Mouse (Mus musculus) large intestine, adult 2 months (tissue): ENCODE data around the gene Bach1. TPM values are rescaled to one million over a fixed set of nuclear protein-coding genes. Genes with fewer than 3 reads are reported as not detected.

ENCODE experiments used
- DNase-seq: peaks from one replicate; pipeline ENCODE4 v3.0.0-alpha.2; 2012; ENCODE audit warnings: low read depth, low spot score
- WGBS: fragments of 180-500 bp; shearing (Covaris S2); methylation state at CpG from one replicate; pipeline ENCODE4 v1.1.7; 2018; 5-methylcytosine and 5-hydroxymethylcytosine counted together
- polyA plus RNA-seq: library from polyadenylated mRNA; depleted of rRNA; stranded (reverse); fragments of >200 nt; gene quantifications from 2 replicates; pipeline ENCODE4 v1.2.3, GENCODE M21; 2012

Gene Bach1
- polyA plus RNA-seq, 1 experiment: 13.7 TPM

DNA sequence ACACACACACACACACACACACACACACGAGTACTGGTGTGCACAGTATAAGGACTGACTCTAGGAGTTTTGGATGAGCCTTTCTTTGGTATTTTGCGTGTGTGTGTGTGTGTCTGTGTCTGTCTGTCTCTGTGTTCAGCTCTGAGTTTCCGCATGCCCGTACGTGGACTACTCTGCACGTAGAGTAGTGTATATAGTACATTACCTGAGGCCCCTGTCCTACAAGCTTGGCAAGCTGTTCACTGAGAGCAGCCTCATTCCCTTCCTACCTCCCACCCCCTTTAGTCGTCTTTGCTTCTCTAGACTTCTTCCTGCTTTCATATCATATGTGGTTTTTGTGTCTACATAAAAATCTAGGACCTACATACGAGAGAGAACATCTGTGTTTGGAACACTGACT lies 30.0 kb downstream of the Bach1 start:
- 90% methylated on average over 8 of the region's 8 CpGs for WGBS
- no peak for DNase-seq

DNA sequence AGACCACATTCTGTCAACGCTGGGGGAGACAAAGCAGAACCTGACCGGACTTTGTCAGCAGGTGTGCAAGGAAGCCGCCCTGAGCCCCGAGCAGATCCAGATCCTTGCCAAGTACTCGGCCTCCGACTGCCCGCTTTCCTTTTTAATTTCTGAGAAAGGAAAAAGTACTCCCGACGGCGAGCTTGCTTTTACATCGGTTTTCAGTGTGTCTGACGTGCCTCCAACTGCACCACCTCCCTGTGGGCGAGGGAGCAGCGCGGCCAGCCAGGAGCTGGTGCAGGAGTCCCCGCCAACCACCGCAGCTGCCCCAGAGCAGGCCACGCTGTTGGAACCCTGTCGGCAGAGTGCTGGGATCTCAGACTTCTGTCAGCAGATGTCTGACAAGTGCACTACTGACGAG lies 30.7 kb downstream of the Bach1 start:
- DNase-seq: no peak
- 91% methylated on average over 20 of the region's 20 CpGs for WGBS

DNA sequence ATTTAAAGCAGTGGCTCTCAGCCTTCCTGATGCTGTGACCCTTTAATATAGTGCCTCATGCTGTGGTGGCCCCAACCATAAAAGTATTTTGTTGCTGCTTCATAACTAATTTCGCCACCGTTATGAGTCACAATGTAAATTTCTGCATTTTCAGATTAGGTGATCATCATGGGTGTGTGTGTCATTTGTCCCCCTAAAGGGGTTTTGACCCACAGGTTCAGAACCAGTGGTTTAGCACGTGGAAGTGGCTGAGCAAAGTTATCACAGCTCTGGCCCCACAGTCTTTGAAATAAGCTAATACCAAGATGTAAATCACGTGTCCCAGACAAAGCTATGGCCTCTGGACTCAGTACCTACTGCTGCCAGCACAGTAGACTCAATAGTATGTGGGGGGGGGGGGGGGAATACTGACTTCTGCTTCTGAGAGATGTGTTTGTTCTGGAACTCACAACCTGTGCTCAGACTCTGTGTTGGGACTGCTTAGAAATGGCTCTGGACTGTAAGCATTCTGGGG lies 36.2 kb downstream of the Bach1 start:
- WGBS: 77% methylated on average over 4 of the region's 4 CpGs
- DNase-seq: no peak

DNA sequence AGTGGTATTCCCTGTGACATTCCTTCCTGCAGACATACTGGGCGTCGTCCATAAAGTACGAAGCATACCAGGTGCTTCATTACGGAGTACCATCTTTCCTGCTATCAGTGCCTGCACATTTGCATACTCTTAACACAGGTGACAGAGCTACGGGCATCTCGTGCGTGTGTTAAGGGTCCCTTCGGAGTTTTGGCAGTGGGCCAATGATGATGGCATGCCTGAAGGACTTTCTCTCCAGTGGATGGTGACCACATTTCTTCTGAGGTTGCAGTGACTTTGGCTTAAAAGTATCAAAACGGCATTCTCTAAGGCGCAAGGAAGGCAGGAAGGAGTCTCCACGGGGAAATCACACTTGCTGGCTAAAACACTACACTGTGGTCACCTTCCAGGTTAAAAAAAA lies 37.4 kb downstream of the Bach1 start:
- 78% methylated on average over 11 of the region's 11 CpGs for WGBS
- DNase-seq: no peak

DNA sequence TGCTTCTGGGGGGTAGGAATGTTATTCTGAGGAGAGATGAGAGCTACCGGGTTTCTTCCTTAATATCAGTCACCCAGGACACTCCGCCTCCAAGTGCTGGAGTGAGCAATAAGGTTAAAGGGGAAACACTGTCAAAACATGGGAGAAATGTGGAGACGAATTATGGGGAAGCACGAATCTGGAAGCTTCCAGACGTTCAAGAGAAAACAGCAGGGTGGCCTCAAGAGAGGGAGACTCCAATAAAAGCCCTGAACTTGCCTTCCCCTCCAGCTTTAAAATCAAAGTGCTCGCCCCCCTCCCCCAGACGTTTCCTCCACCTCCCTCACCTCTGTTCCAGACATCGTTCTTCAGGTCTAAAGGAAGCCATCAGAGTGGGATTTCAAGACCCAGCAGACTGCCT lies 38.6 kb downstream of the Bach1 start:
- no peak for DNase-seq
- 67% methylated on average over 8 of the region's 8 CpGs for WGBS

DNA sequence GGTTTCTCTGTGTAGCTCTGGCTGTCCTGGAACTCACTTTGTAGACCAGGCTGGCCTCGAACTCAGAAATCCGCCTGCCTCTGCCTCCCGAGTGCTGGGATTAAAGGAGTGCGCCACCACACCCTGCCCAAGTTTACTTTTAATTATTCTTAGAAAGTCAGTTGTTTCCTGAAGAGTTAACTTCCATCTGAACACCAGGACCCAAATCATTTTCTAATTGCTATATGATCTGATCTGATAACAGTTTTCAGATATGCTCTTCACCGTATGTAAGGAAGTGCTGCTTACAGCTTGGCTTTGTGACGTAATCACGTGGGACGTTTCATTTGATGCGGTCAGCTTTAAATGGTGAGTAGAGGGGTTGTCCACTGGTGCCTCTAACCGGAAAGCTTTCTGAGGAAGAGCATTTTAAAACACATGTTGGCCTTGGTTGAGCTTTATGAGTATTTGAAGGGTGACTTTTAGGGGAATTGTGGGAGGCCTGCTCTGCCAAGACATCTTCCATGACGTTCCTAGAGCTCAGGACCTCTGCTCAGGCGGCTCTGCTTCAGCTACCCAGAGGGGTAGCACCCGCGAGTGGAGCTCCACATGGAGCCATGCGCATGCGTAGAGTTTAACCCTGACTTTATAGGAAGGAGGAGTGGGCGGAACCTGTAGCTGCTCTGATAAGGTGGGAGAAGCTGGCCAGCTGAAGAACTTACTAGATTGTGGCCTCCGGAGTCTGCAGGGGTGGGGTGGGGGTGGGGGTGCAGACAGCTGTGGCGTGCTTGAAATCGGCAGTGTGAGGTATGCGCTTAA lies 39.3 kb downstream of the Bach1 start:
- DNase-seq: no peak
- 82% methylated on average over 21 of the region's 21 CpGs for WGBS

DNA sequence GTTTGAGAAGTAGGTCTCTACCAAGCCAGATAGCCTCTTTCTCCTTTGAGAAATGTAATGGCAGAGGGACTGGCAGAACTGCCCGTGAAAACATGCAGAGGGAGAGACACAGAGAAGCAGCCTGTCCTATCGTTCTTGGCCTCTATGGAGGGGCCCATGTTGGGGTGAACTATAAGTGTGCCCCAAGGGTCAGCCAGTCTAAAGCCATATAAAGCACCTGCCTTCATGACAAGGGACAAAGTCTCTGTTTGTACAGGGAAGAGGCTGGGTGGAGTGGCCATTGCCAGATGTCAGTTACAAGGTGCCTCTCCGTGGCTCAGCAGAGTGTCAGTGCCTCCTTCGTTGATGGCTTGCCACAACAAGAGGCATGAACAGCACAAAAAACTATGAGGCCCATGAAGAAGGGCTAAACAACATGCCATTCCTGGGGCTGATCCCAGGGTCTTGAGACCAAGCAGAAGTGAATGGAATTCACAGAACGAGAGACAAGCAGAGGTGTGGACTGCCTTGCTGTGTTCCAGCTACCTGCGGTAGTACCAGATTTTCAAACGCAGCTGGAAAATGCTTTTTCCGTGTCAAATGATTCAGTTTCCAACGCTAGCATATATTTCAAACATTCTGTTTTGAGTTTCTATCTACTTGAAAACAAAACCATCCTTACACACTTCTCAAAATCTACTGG lies 42.4 kb downstream of the Bach1 start:
- WGBS: 33% methylated on average over 9 of the region's 9 CpGs

DNA sequence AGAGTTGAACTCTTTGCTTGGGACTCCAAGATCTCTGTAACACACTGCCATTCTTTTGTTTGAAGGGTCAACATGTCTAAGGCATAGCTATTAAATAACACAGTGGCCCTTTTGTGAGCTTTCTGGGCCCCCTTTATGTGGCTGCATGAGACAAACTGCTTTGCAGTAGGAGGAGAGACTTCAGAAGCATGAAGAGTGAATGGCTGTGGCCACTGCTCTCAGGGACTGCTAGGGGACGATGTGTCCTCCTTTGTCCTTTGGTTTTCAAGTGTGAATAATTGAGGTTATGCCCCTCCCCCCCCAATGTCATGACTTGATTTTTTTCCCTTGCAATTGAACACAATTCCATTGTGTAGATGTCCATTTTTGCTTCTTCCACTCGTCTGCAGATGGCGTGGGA lies 44.9 kb downstream of the Bach1 start:
- 90% methylated on average over 3 of the region's 3 CpGs for WGBS
- no peak for DNase-seq

More for the DNA sequence above, 42.4 kb downstream of the Bach1 start:
- peak; percentile 76 for DNase-seq

DNA sequence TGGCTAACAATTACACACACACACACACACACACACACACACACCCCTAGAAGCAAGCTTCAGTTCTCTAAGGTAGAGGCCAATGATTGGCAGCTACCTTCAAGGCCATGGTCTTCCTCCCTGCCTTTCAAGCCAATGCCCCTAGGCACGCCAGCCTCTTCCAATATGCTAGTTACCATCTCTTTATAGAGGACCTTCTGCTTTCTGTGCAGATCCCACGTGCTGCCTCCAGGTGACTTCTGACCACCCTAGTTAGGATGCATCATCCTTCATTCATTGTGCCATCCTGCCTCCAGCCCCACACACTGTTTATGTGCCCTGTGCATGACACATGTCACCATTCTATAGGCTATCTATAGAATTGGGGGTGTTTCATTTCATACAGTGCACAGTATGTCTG lies 45.6 kb downstream of the Bach1 start:
- no peak for DNase-seq
- 93% methylated on average over 2 of the region's 2 CpGs for WGBS

DNA sequence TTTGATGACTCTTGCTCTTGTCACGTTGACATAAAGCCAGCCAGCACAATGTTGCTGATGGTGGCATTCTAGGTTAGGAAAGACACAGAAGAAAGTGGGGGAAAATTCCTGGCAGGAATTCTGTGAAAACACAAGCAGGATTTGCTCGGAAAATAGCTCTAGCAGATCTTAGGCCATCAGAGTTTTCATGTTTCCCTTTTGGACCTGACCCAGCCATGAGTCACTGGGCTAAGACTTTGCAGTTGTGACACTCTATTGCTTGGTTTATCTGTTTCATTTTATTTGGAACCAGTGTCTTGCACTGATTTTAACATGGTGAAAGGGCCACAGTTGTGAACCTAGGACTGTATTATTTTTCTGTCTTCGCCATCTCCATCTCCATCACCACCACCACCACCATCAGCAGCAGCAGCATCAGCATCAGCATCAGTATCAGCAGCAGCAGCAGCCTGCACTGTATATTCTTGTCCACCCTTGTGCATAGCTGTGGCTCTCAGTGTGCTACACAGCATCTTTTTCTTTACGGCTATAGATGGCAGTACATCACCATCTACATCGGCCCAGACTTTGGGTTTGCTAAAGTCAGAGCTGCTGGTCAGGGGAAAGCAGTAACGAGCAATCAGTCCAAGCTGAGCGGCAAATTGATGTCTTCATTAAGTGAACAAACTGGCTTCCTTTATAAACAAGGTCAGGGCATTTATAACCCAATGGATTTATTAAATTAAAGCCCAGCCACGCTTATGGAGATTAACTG lies 46.6 kb downstream of the Bach1 start:
- WGBS: 77% methylated on average over 8 of the region's 8 CpGs
- no peak for DNase-seq

DNA sequence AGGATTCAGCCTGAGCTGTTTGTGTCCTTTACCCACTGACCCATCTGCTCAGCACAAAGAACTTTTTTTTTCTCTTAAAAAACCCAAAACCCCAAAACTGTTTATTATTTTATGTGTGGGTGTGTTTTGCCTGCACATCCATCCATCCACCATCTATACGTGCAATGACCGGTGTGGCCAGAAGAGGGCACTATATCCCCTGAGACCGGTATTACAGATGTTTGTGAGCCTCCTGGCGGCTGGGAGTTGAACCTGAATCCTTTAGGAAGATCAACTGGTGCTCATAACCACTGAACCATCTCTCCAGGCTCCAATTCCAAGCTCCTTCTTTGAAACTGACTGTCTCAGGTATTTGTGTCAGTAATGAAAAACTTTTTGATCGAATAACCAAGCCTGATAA lies 48.0 kb downstream of the Bach1 start:
- WGBS: 19% methylated on average over 5 of the region's 5 CpGs
- peak; percentile 67 for DNase-seq

DNA sequence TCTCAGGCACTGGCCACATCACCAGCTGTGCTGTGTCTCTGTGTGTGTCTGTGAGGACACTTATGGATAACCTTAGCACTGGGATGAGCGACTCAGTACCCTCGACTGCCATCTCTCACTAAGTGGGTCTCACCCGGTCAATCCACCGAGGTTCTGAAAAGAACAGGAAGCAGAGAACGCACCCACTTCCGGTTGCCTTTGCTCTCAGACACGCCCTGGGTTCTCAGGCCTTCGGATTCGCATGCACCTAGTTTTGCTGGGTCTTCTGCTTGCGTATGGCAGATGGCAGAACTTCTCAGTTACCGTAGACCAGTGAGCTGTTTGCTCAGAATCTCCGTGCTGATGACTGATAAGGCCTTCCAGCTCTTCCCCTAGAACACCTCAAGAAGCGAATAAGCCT lies 52.5 kb downstream of the Bach1 start:
- WGBS: 81% methylated on average over 13 of the region's 13 CpGs
- no peak for DNase-seq

DNA sequence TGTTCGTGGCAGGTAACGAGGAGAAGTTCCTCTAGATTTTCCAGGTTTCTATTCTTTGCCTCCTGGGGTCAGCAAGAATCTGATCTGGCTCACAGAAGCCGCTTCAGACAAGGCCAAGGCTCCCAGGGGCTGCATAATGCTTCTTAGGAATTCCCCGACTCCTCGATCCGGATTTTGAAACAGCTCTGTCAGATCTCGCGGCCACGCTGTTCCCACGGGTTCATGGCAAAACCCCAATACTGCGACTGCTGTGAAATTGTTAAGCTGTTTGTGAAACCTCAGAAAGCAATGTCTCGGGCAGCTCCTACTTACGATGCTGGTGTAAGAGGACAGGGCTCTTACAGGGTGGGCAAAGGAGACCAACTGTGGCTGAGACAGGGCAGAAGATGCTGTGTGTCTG lies 53.7 kb downstream of the Bach1 start:
- WGBS: 77% methylated on average over 13 of the region's 13 CpGs
- DNase-seq: no peak

DNA sequence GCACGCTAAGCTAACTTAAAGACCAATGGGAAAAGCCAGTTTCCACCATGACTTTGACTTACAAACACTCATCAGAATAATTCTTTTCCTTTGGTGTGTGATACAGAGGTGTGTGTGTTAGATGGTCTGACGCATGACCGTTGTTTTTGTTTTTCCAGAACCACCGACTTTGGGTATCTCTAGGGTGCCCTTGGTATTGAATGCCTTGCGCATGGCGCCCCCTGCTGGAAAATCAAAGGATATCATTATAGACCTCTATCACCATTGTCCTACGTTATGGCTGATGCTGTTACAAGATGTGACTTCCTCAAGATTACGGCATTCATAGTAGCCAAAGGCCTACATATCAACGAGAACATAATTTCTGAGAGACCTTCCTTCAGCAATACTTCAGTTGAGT lies 56.1 kb downstream of the Bach1 start:
- no peak for DNase-seq
- WGBS: 39% methylated on average over 9 of the region's 9 CpGs

DNA sequence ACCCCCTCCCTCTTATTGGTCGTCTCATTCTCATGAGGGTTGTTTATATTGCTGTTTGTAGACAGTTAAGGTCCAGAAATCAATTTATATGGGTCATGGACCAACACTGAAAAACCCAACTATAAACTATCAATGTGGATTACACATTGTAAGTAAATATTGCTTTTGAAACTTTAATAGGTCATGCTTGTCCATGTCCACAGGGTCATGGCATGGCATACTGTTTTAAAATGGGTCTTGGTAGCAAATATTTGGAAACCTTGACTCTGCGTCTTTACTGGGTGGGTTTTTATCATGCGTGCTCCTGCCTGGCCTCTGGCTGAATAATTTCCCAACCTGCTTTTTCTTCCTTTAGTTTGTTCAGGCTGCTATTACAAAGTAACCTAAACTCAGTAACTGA lies 57.2 kb downstream of the Bach1 start:
- no peak for DNase-seq
- 62% methylated on average over 3 of the region's 3 CpGs for WGBS

DNA sequence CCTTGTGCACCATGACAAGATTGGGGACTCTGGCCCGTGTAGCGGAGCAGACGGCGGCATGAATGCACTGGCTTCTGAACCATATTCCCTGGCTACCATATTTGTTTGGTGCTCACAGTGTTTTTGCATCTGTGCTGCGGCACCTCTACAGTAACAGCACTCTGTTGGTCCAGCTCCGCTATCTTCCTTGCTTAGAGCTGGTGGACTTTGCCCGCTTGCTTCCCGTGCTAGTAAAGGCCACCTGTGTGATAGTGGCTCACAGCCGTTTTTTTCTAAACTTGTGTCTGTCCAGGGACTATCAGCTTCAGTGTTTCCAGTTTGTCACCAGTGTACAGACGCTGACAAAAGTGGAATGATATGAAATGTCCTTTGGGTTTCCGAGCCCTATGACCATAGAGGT lies 59.3 kb downstream of the Bach1 start:
- DNase-seq: no peak
- WGBS: 62% methylated on average over 11 of the region's 11 CpGs

DNA sequence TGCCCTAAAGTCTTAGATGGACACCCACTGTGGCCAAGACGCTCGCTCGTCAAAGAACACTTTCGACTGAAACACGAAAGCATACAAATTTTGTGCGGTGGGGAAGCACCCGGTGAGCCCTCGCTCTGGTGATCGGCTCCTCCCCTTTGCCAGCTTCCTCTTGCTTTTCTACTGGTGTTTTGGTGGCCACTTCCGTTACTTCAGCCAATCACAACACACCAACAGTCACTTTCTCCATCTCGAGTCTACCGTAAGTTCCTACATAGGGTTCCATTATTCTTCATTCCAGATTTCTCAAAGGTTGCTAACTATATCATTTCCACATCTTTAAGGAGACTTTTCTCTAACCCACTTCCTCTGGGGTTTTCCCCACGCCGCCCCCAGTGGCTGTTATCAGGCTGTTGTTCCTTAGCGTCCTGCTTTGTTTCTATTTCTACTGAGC lies 65.9 kb downstream of the Bach1 start:
- DNase-seq: no peak
- 85% methylated on average over 15 of the region's 15 CpGs for WGBS

DNA sequence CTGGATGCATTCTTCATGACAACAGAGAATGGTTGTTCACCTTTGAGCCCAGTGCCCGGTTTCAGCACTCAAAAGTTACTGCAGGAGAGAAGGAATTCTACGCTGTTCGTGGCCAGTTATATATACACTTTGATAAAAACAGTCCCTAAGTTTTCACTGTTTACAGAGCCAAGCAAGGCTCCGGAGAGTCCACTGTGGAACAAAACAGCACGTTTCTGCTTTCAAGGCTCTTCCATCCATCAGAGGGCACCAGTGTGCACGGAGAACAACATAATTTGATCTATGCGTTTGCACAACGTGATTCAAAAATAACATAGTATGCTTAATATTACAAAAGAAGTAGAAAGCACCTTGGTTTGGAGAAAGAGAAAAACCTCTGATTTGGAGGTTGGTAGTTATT lies 67.2 kb downstream of the Bach1 start:
- WGBS: 26% methylated on average over 8 of the region's 8 CpGs
- no peak for DNase-seq

DNA sequence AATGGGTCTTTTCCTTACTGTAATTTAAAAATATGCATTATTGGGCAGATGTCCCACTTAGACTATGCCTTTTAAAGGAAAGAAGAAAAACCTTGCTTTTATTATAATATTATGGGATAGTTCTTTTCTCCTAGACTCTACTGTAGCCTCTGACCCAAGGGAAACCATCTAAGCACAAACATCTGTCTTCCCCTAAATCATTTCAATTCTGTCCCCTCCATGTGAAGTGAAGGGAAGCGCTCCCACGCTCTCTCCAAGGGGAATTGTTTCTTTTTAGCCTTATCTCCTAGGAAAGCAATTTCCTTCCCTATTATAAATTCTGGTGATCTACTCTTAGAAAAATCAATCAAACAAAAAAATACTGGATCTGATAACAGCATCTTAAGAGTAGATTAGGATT lies 71.8 kb downstream of the Bach1 start:
- DNase-seq: no peak
- WGBS: 87% methylated on average over 2 of the region's 2 CpGs

DNA sequence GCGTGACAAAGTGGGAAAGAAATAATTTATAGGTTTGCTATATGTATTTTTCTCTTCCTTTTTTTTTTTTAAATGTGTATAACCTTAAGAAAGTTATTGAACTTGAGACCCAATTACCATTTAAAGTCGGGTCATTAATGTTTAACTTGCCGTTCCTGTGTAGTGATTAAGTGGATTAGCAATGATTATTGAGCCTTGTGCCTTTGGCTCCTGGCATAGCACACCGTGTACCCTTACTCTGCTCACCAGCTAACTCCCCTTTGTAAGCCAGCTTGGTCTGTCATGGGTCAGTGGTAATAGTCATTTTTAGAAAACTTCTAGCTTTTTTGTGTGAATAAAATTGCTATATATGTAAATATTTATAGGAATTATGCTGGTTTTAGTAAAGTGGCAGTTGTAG lies 73.2 kb downstream of the Bach1 start:
- 53% methylated on average over 4 of the region's 4 CpGs for WGBS
- DNase-seq: no peak
